Mouse (Mus musculus) kidney, adult 2 months (tissue): ENCODE measurements around the gene Mettl3.

Source experiments
- CTCF ChIP-seq: fragments of 200-500 bp; conservative IDR thresholded peaks from 2 replicates; pipeline ENCODE4 v1.5.1; 2011; ENCODE audit warnings: low read depth, mild to moderate bottlenecking, control low read depth, low read length, moderate library complexity, mixed read lengths; ENCODE audit not compliant: insufficient read depth, insufficient read length
- POLR2A ChIP-seq: fragments of 200-500 bp; IDR thresholded peaks from one replicate; pipeline ENCODE4 v1.6.1; 2011; ENCODE audit warnings: low read depth, low read length, control low read depth

DNA sequence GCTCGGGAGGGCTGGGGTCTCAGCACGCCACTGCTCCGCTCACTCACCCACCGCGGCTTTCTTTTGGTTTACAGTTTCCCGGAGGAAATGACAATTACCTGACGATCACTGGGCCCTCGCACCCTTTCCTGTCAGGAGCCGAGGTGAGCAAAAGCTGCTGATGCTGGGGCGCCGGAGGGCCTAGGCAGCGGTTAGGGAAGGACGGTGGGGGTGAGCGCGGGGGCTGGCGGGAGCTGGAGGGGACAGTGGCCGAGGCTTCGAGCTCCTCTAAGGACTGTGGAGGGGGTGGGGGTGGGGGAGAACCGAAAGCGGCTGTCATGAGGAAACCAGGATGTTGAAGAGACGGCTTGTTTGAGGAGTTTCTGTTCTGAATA lies 25.2 kb downstream of the Mettl3 start:
- TF ChIP-seq CTCF (no peak), POLR2A (no peak)
